Mouse (Mus musculus): ENCODE results near the gene Ankef1.

GRCm38 (mm10) chr2:136486986-136487385 lies 14.7 kb upstream of the Ankef1 start:
- TF ChIP-seq GATA1 (IDR thresholded peaks at IDR 0.05; ENCODE audit: borderline replicate concordance, low read length) (no peak), FLI1 (IDR thresholded peaks at IDR 0.05; ENCODE audit: low read length) (no peak)

All from megakaryocyte, embryonic 14.5 days (primary cell).